Mouse (Mus musculus) urinary bladder, postnatal 25 days (tissue): ENCODE data around the gene Cadps2.

Experiments
- DNase-seq: peaks from one replicate; pipeline ENCODE4 v3.0.0; 2022; ENCODE audit warnings: low spot score

The Cadps2 gene

DNA sequence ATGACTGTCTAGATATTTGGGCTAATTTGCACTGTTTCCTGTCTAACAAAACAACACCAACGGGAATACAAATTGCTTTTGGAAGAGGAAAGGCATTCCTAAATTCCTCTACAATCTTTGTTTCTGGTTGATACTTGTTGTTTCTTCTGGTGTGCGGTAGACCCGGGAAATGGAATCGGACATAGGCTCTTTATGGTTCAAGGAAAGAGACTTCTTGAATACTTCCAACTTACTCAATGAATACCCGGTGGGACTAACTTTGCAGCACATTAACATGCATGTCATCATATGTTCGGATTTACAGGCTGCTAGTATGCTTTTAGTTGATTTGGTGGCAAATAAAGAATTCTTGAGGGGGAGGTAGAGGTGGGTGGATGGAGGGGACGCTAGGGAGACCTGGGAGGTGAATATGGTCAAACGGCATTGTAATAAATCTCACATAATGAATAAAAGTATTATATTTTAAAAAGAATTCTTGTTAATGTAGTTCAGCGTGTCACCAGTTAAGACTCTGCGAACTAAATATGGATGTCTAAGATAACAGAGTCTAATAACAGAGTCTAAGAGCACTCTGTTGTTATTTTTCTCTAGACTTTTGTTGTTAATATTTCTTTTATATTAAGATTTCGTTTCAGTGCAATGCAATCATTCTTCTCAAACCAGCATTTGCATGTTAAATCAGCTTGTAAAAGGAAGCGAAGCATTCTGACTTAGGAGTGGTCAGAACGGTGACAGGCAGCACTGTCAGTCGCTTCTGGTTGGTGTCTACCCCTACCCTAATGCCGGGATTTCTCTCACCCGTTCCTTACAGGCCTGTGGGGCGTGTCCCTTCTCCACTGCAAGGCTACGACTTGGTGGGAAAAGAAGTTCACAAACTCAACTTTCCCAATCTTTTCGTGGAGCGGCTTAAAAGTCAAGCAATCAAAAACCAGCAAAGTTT lies 586.8 kb downstream of the Cadps2 start:
- no peak for DNase-seq

DNA sequence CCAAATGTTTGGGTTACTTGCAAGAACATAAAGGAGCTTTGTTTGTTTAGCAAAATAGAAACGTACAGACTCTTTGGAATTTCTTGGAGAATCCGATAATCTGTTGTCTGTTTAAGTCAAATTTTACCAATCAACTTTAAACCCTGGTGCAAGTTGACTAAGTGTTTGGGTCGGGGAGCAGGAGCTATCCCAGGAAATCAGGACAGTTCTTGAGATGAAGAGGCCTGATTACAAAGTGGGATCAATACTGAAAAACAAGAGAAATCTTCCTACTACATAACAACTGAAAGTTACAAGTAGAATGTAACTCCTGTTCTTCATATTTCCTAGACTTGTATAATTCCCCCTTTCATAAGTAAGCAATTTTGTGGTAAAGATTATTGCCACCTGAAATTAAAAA lies 587.8 kb downstream of the Cadps2 start:
- no peak for DNase-seq

DNA sequence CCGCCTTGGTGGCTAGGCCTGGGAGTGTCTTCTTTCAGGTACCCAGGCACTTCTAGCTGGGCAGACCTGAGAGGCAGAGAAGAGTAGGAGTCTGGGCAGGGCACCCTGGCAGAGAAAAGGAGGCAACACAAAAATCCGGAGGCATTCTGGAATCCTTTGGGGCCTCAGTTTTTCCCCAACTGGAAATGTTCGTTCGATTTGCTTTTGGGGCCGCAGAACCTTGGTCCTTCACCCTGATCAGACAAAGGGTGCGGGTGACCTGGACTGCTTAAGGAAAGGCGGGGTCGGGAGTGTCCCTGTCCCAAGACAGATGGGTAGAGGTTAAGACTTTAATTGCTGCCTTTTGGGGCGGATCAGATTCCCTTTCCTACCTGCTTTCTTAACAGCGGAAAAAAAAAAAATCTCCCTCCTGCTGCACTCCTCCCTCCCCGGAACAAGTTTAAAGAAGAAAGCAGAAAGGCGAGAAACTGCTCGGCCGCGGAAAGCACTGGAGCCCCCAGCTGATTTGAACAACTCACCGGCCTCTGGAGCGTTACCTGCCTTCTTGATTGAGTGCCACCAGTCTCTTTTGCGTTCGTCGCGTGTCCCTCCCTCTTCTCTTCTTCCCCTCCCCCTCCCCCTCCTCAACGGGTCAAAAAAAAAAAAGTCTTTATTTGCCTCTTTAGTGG lies 588.8 kb downstream of the Cadps2 start:
- DNase-seq: no peak

DNA sequence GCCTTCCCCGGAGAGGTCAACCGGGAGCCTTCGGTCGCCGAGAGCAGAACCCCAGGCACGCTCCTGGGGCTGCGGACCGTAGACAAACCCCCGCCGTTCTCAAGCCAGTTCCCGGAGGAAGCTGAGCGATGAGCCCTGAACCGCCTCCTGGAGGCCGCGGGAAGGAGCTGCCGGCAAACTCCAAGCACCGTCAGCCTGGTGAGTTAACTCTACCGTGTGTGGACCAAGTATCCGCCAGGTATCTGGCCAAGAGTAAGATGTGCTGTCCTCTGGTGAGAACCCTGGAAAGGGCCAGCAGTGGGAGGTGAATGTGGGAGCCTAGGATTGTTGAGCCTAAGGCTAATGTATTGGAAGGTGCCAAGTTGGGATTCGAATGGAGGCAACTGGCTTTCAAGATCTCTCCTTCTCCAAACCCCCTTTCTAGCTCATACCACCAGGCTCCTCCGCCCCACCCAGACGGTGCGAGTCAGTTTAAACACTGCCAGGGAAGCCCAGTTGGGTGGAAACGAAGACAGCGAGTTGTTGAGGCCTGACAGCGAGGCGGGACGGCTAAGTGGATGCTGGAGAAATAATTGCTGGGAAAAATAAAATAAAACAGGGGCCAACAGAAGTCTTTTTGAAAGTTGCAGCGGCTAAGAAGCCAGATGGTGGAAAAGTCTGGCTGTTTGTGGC lies 589.5 kb downstream of the Cadps2 start:
- DNase-seq: no peak

DNA sequence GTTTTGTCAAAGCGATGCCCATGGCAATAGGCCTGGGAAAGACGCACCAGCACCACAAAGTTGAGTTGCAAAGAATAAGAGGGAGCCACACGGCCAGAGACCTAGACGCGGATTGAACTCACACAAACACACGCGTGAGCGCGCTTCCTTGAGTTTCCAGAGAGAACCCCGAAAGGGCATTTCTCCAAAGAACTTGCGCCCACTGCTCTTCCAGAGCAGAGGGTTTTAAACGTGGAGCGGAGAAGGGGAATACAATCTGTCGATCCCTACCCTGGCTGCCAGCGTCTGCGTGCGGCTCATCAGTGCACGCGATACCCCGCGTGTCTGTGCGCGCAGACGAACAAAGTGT lies 590.2 kb downstream of the Cadps2 start:
- no peak for DNase-seq

DNA sequence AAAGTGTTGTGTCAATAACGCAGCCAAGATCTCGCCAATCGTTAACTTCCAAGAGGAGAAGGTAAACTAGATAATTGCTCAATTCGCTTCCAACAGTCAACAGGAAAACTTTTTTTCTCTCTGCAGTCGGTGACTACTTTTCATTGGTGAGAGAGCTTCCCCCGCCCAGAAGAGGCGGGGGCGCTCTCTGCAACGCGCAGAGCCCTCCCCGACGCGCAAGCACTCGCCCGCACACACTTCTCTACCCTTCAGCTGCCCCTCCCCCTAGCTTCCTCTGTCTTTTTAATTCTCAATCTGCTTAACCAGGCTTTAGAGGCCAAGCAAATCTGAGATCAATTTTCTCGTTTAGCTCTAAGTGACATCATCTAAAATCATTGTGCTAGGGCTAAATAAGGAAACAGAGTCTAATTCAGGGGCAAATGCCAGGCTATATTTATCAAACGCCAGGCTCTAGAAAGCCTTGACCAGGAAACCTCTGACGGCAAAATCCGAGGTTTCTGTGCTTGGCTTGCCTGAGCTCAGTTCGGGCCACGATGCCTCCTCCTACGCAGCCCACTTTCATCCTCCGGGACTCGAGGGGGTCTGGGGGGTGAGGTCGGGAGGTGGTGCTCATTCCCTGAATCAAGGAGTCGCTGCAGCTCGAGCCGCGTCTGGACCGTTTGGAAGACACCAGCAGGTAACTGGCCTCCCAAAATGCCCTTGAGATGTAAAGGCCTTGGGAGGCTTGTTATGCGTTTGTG lies 590.7 kb downstream of the Cadps2 start, which contains the start of gene Fezf1:
TSS of gene Fezf1 (minus strand) at position 50 of the 740 bp plus-strand sequence.
- DNase-seq: no peak

DNA sequence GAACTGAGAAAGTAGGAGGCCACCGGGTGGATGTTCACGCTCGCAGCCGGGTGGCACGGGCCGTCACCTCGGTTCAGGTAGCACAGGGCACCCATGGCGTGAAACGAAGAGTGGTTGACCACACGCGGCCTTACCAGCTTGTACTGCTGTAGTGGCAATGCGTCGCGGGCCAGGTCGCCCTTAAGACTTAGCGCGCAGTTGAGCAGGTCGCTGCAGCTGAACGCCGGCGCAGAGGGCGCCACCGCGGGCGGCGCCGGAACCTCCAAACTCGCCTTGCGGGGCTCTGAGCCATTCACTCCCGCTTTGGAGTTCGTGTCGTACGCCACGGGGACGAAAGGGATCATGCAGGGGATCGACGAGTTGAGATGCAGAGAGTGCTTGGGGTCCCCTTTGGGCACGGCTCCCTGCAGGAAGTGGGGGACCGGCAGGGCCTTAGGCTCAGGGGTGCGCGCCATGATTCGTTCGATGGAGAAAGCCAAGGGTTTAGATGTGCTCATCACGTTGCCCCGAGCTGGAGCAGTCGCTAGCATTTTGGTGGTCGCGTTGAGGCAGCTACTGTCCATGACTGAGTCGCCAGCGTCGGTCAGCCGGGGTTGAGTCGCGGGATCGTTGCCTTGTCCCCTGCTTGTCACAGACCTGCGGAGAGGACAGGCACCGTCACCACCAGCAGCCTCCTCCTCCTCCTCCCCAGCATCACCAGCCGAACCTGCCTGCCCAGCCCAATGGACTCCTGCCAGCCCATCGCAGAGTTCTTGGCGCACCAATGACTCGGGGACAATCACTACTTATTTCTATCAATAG lies 591.5 kb downstream of the Cadps2 start:
- DNase-seq: no peak

DNA sequence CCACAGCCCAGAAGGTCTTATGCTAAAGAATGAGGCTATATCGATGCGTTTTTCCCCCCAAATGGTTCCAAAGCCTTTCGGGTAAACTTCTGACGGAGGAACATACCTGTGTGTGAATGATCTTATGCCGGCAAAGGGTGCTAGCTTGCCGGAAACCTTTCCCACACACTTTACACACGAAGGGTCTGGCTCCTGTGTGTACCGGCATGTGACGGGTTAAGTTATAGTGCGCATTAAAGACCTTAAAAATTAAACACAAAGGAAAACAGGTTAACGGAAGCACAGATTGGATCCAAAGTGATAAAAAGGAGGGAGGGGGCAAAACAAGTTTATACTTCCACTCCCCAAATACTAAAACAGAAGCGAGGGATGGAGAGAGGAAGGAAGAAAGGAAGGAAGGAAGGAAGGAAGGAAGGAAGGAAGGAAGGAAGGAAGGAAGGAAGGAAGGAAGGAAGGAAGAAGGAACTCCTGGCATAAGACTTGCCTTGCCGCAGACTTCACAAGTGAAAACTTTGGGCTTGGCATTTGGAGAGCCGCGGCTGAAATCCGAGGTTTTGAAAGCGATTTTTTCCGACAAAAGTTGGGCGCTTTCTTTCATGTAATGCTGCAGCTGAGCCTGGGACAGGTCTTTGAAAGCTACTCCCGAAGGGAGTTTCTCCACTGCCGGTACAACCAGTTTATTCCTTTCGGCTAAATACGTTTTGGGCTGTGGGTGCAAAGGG lies 592.3 kb downstream of the Cadps2 start:
- DNase-seq: no peak

DNA sequence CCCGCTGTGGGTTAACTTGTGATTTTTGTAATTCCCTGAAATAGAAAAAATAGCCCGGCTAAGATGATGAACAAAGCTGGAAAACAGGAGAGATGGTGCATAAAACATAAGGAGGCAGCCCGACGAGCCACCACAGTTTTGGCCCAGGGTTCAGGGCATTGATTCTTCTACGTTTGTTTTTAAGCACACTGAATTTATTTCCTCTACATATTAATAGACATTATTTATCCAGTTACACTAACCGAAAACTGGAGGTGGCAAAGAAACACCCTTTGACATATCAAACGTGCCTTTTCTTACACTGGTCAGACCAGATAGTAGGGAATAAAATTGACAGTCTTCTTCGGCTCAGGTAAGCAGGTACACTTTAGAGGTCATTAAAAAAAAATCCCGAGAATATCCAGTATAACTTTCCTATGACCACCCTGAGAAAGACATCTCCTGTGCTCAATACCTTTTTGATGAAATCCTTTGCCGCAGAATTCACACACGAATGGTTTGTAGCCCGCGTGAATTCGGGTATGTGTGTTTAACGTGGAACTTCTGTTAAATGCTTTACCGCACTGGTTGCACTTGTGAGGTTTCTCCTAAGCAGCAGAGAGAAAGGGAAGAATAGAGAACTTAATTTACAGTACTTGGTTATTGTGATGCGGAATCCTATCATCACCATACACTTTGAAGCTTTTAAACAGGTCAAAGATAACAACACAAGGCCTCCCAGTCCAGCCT lies 593.0 kb downstream of the Cadps2 start:
- DNase-seq: no peak

DNA sequence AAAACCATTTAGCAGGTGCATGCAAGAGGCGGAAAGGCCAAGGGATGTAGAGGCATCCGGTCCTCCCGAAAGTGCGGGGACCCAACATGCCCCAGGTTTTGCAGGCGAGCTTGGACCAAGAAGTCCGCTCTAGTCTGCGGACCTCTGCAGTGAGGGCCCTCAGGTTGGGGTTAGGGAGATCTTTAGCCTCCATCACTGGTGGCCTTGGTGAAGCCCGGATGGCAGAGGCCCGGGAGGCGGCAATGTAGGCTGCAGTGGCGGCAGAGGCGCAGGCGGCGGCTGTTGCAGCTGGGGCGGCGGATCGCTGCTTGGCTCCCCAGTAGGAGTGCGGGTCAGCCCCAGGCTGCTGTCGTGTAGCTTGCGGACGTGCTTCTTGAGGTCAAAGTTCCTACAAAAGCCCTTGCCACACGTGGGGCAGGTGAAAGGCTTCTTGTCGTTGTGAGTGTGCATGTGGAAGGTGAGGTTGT lies 593.6 kb downstream of the Cadps2 start:
- DNase-seq: no peak

DNA sequence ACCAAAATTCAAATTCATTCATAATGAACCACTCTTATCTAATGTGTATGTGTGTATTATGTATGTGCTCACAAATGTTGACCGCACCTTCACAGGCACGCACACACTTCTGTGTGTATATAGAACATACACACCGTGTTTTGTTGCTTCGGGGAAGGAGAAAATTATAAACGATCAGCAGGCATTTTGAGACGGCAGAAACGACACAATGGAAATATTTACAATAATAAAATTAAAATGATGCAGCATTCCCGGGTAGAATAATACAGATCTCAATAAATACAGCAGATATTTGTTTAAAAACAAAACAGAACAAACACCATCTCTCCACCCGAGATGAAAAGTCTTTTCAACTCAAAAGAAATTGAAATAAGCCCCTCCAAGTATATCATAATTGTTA lies 594.1 kb downstream of the Cadps2 start:
- no peak for DNase-seq

DNA sequence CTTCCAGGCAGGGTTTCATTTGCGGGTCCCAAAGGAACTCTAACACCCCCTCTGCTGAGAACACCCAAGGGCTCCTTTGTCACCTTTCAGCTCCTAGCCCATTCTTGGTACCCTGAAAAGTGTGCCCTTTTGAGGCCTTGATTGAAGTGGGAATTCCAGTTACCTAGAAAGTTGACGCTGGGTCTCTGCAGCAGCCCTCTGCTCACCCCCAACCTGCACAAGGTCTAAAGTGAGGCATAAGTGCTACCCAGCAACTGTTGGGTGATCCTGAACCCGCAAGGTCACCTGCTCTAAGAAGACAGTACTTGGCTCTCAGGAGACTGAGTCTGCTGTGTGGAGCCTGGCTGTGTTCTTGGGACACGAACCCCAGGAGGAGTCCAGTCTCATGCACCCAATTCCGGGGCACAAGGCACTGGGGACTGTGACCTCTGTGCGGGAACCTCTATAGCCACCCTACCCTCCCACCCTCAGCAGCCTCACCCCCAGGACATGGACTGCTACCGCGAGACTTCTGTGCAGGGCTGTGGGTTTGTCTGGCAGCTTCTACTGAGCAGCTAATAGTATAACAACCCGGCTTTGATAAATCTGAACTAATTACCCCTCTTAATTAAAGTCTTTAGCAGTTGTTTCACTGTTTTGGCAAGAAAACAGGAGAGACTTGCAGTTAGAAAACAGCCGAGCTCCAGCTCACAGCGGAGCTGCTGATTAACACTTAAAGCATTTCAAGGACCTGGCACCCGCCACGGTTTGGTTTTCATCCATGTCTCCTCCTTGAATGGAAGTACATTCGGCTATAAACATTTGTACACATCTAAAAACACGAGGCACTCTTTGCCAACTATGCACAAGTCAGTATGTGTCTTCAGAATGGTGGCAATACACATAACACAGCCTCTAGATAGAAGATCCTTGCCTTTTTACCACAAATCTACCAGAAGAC lies 595.1 kb downstream of the Cadps2 start:
- no peak for DNase-seq
